Comparison of ENCODE assay signal across 16 mouse cellular contexts in the genomic region with DNA sequence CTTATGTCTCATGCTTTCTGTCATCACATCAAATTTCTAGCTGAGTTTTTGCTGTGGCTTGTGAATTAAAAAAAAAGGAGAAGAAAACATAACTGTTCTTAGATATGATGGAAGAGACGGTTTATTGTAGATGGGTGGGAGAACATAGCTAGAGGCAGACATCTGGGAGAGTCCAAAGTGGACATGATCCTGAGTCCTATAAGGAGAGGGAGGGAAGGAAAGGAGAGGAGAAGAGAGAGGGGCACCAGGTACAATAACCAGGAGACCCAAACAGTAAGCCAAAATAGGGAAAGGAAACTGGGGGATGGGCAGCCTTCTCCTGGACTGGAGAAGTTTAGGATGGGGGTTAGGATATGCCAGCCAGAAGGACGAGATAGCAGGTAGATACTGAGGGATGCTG.
"Had no signal": no experiment of that assay in that cellular context is flagged by ENCODE, and none has a peak within 500 bp of the region (broad histone marks: within the 10 kb centered on the region; RNA-seq: fewer than 3 reads in every experiment).

No protein-coding gene starts in this region.

- H3K4me1 ChIP-seq: neural tube, embryonic 13.5 days; neural tube, embryonic 15.5 days; stomach, embryonic 15.5 days had no signal

- DNase-seq: retina, postnatal 1 day; right cerebral cortex, adult 18-20 months; right cerebral cortex, postnatal 14 days; right cerebral cortex, postnatal 25 days; right cerebral cortex, postnatal 4 days; spleen, adult 18-20 months; thymus, adult 18-20 months; thymus, adult 2 months; thymus, postnatal 14 days; thymus, postnatal 25 days; thymus, postnatal 36 days; thymus, postnatal 4 days had no signal

- H3K27ac ChIP-seq: neural tube, embryonic 13.5 days; neural tube, embryonic 15.5 days; stomach, embryonic 15.5 days; stomach, postnatal 0 days had no signal

- H3K36me3 ChIP-seq: neural tube, embryonic 13.5 days; neural tube, embryonic 15.5 days; stomach, embryonic 15.5 days had no signal

- H3K4me2 ChIP-seq: neural tube, embryonic 13.5 days; neural tube, embryonic 15.5 days; stomach, embryonic 15.5 days had no signal

- H3K27me3 ChIP-seq: neural tube, embryonic 13.5 days; neural tube, embryonic 15.5 days; stomach, embryonic 15.5 days had no signal

- H3K9ac ChIP-seq: neural tube, embryonic 13.5 days; neural tube, embryonic 15.5 days; stomach, embryonic 15.5 days had no signal

- H3K4me3 ChIP-seq: neural tube, embryonic 13.5 days; neural tube, embryonic 15.5 days; stomach, embryonic 15.5 days had no signal

- H3K9me3 ChIP-seq: neural tube, embryonic 13.5 days; neural tube, embryonic 15.5 days; stomach, embryonic 15.5 days had no signal
